Mouse (Mus musculus) kidney, adult 8-10 months (tissue): ENCODE data around the gene Pdgfb.

Experiments
- DNase-seq, 2 experiments: peaks; one replicate each; pipeline ENCODE4 v3.0.0; 2022

The Pdgfb gene

GRCm38 (mm10) chr15:79952504-79953231, 62.1 kb downstream of the Pdgfb start:
- peak; percentile 72 to 76 for DNase-seq

- DNase-seq: peak; percentile 70 to 82
Observed at GRCm38 (mm10) chr15:79951730-79952503, 62.9 kb downstream of the Pdgfb start.

DNA sequence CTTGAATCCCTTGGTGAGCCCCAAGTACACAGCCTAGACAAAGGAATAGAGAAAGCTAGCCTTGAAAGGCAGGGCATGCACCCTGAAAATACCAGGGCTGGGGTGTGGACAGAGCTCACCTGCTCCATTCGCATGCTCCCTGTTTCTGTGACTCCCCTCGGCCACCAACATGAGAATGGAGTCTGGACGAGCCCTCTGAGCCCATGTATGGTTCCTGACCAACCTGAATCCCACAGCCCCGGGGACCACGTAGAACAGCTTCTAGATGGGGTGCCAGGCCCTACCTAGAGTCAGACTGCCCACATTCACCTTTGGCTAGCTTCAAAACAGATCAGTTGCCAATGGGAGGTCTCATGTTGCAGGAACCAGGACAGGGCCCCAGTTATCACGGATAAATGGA, 63.6 kb downstream of the Pdgfb start:
- no peak for DNase-seq

- DNase-seq: peak; percentile 70 to 74
Observed at GRCm38 (mm10) chr15:79950250-79951025, 64.3 kb downstream of the Pdgfb start.

DNA sequence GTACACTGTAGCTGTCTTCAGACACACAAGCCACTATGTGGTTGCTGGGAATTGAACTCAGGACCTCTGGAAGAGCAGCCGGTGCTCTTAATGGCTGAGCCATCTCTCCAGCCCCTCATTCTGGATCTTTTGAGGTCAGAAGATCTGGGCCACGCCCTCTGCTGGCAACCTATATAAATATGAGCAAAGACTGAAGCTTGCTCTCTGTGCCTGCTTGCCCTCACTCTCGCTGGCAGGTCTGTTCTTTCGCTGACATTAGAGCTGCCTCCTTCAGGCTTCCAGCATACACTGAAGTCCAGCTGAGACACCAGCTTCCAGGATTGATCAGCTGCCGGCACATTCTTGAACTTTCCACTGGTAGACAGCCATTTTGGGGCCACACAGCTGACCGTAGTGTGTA, 67.1 kb downstream of the Pdgfb start:
- no peak for DNase-seq

DNA sequence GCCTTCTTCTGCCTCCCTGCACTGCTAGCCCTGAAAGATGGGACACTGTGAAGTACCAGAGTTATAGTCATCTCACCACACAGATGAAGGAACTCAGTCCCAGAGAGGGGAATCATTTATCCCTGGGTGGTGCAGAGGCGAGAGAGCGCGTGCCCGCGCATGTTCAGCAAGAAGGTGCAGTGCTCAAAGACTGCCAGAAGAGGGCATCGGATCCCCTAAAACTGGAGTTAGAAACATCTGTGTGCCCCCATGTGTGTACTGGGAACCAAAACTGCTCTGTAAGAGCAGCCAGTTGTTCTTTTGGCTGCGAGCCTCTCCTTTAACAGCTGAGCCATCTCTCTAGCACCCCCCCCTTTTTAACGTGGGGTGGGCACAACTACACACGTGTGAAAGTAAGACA, 68.0 kb downstream of the Pdgfb start:
- peak in 1 of 2 experiments; percentile 56 for DNase-seq

DNA sequence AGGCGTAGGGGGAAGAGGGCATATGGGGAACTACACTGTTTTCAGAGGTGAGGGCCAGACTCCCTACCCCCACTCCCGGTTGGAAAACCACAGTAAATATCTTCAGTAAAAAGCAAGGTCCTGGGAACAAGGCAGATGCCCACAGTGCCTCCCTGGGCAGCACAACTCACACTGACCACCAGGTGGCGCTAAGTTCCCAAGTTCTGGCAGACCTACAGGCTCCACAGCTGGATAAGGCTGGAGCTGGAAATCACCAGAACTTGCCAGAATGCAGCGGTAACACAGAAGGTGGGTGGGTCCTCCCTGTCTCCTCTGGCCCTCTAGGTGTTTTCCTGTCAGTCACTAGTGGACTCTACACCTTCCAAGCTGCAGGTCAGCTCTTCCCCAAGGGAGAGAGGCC, 68.8 kb downstream of the Pdgfb start:
- peak; percentile 81 to 93 for DNase-seq
